ENCODE assay signal across 17 mouse cellular contexts in genomic region chr5:64392426-64393020, GRCm38 (mm10).
DNase-seq lines count a peak whose midpoint lies in the region; ATAC-seq and TF ChIP-seq lines count a peak whose summit lies in the region.
"Had no signal": no experiment of that assay in that cellular context is flagged by ENCODE, and none has a peak within 500 bp of the region (broad histone marks: within the 10 kb centered on the region; RNA-seq: fewer than 3 reads in every experiment).

No protein-coding gene starts in this region.

- H3K9ac ChIP-seq in stomach, postnatal 0 days (ENCODE audit: low read length): no peak overlapping the region
- H3K9ac ChIP-seq: forebrain, postnatal 0 days; hindbrain, embryonic 12.5 days; limb, embryonic 15.5 days had no signal

- peak; percentile 18; the same call in 1 of the 2 replicates for ATAC-seq in common myeloid progenitor, adult 5-6 weeks (replicated peaks; ENCODE audit: low read depth, poor library complexity, severe bottlenecking)
- ATAC-seq in neutrophil, adult 5-6 weeks (ENCODE audit: extremely low read depth, insufficient number of reproducible peaks, low FRiP score, poor library complexity, severe bottlenecking): 0 out of 2 replicates have a peak, but pooled peaks have one; percentile 7
- no peak for ATAC-seq in stomach, postnatal 0 days (ENCODE audit: low FRiP score, low TSS enrichment)
- ATAC-seq: forebrain, postnatal 0 days had no signal

- intact Hi-C loops in gastrocnemius, adult 2 months (cut with DNase I): loop anchor here (5.0 kb wide), 1 partner anchor 95 kb away; no protein-coding TSS in a partner anchor

- no peak overlapping the region for H3K4me3 ChIP-seq in gastrocnemius, adult 2 months
- H3K4me3 ChIP-seq in cerebellum, adult 2 months (replicated peaks; ENCODE audit: insufficient read depth, low read depth, low read length): no peak overlapping the region
- H3K4me3 ChIP-seq in stomach, postnatal 0 days (ENCODE audit: low read depth, low read length): no peak overlapping the region
- H3K4me3 ChIP-seq: hindbrain, embryonic 12.5 days; limb, embryonic 15.5 days; midbrain, embryonic 10.5 days had no signal

- TF ChIP-seq POLR2A in cerebellum, adult 2 months (IDR thresholded peaks at IDR 0.05; ENCODE audit: borderline replicate concordance, insufficient read depth, low read length): no peak

- H3K9me3 ChIP-seq in stomach, postnatal 0 days (ENCODE audit: control insufficient read depth, low read length): no peaks in the 10 kb centered on the region
- H3K9me3 ChIP-seq: hindbrain, embryonic 12.5 days; limb, embryonic 15.5 days; midbrain, embryonic 10.5 days had no signal

- H3K36me3 ChIP-seq in stomach, postnatal 0 days (ENCODE audit: control insufficient read depth, insufficient read depth, low read length): no peaks in the 10 kb centered on the region
- H3K36me3 ChIP-seq: hindbrain, embryonic 12.5 days; limb, embryonic 15.5 days; midbrain, embryonic 10.5 days had no signal

- WGBS in cerebellum, adult 2 months: 89% methylated on average over 8 of the region's 8 CpGs
- 82% methylated on average over 8 of the region's 8 CpGs for WGBS in stomach, postnatal 0 days

- H3K27ac ChIP-seq in gastrocnemius, adult 2 months: peak overlapping the region; percentile 54
- no peak overlapping the region for H3K27ac ChIP-seq in cerebellum, adult 2 months (ENCODE audit: insufficient read depth, low read length)
- no peak overlapping the region for H3K27ac ChIP-seq in stomach, postnatal 0 days (replicated peaks)
- H3K27ac ChIP-seq: hindbrain, embryonic 12.5 days; limb, embryonic 15.5 days; midbrain, embryonic 10.5 days had no signal

- H3K27me3 ChIP-seq in cerebellum, adult 2 months (ENCODE audit: control insufficient read depth, insufficient read depth, low read length): no peaks in the 10 kb centered on the region
- H3K27me3 ChIP-seq in stomach, postnatal 0 days (ENCODE audit: control insufficient read depth, insufficient read depth, low read length): no peaks in the 10 kb centered on the region
- H3K27me3 ChIP-seq: limb, embryonic 15.5 days had no signal

- DNase-seq in gastrocnemius, adult 2 months: no peak
- no peak for DNase-seq in gastrocnemius, adult 18-20 months (ENCODE audit: low spot score)
- peak; percentile 52 to 66 for DNase-seq in spleen, postnatal 36 days (ENCODE audit: low spot score in 2 of 2)
- DNase-seq in spleen, adult 12 weeks (ENCODE audit: low spot score): no peak
- no peak for DNase-seq in cerebellum, adult 2 months
- DNase-seq in stomach, postnatal 0 days (ENCODE audit: low spot score): no peak
- DNase-seq: cerebellum, postnatal 10 days; forebrain, postnatal 0 days; gastrocnemius, postnatal 10 days; kidney, adult 2 months; kidney, postnatal 14 days; right cerebral cortex, postnatal 14 days had no signal

- H3K4me2 ChIP-seq in stomach, postnatal 0 days (replicated peaks; ENCODE audit: low read depth): no peak overlapping the region
- H3K4me2 ChIP-seq: hindbrain, embryonic 12.5 days; limb, embryonic 15.5 days had no signal

- no peaks in the 10 kb centered on the region for H3K4me1 ChIP-seq in cerebellum, adult 2 months (ENCODE audit: control insufficient read depth, insufficient read depth, low read length)
- 0 out of 2 replicates have a peak, but pooled peaks cover 3% of the 10 kb centered on the region for H3K4me1 ChIP-seq in stomach, postnatal 0 days (replicated peaks; ENCODE audit: control insufficient read depth, insufficient read depth)

- no peak for TF ChIP-seq EP300 in stomach, postnatal 0 days (optimal IDR thresholded peaks at IDR 0.05)

- no peak for TF ChIP-seq CTCF in gastrocnemius, adult 2 months (IDR thresholded peaks at IDR 0.05)
- no peak for TF ChIP-seq CTCF in cerebellum, adult 2 months (IDR thresholded peaks at IDR 0.05; ENCODE audit: borderline replicate concordance, insufficient read depth, low read depth, low read length)
- TF ChIP-seq CTCF in stomach, postnatal 0 days (IDR thresholded peaks at IDR 0.05; ENCODE audit: low read depth): no peak

Comparison
In these comparisons a context has a peak if more than half of its experiments do, and no peak if none do; other contexts are left out.
1. DNase-seq: peak in spleen, postnatal 36 days (2 of 2); none in gastrocnemius, adult 2 months (single experiment), gastrocnemius, adult 18-20 months (single experiment), spleen, adult 12 weeks (single experiment), cerebellum, adult 2 months (0 of 2) and stomach, postnatal 0 days (single experiment).